Mouse (Mus musculus) CH12.LX (cell line): ENCODE measurements at regions not wholly inside any gene's neighbourhood (a gene's known extent, or its start where the extent isn't known, plus 50 kb on each side); places are given as distances from the start of the nearest gene placed in this dataset.

Experiments
- DNase-seq: peaks from one replicate; pipeline ENCODE4 v3.0.0-alpha.2; 2013; ENCODE audit errors: extremely low read depth
- H3K27ac ChIP-seq: 2 replicates; pipeline ENCODE4 v1.5.1; 2012; ENCODE audit warnings: low read depth, mild to moderate bottlenecking, control low read depth, moderate library complexity; ENCODE audit not compliant: insufficient read depth
- H3K27me3 ChIP-seq: replicated peaks from 2 replicates; pipeline ENCODE3; 2012; ENCODE audit warnings: inconsistent platforms
- H3K36me3 ChIP-seq, 2 experiments: replicated peaks in 1 of 2; 2 replicates each; pipeline versions ENCODE3 to v1.6.1; 2012; ENCODE audit warnings: inconsistent platforms in 1 of 2, low read length in 1 of 2, mild to moderate bottlenecking in 1 of 2, mixed read lengths in 1 of 2, moderate library complexity in 1 of 2; ENCODE audit not compliant: control insufficient read depth in 1 of 2, insufficient read depth in 1 of 2
- H3K4me1 ChIP-seq, 2 experiments: 2 replicates each; pipeline ENCODE4 v1.6.1; 2012; ENCODE audit warnings: inconsistent platforms in 1 of 2, moderate library complexity in 1 of 2; ENCODE audit not compliant: insufficient read depth in 2 of 2, control insufficient read depth in 1 of 2
- H3K4me2 ChIP-seq: 2 replicates; pipeline ENCODE4 v1.6.1; 2012; ENCODE audit warnings: low read depth, mild to moderate bottlenecking, control low read depth; ENCODE audit not compliant: poor library complexity, insufficient read depth, severe bottlenecking
- H3K4me3 ChIP-seq, 3 experiments: fragments of 150-350 bp in 1 of 3; sonication (generic) in 1 of 3; replicated peaks in 1 of 3; 2 replicates each; pipeline versions ENCODE3 to v1.5.1; 2011 to 2012; ENCODE audit warnings: low read depth in 2 of 3, low read length in 2 of 3, mild to moderate bottlenecking in 2 of 3, moderate library complexity in 2 of 3, control low read depth in 1 of 3, improper control_type of control experiment in 1 of 3, inconsistent platforms in 1 of 3, mixed read lengths in 1 of 3; ENCODE audit not compliant: poor library complexity in 1 of 3
- H3K79me2 ChIP-seq: replicated peaks from 2 replicates; pipeline ENCODE4 v1.6.1; 2012; ENCODE audit warnings: mild to moderate bottlenecking, moderate library complexity; ENCODE audit not compliant: control insufficient read depth, poor library complexity, insufficient read depth, severe bottlenecking; ENCODE audit errors: extremely low read depth
- H3K9ac ChIP-seq: 2 replicates; pipeline ENCODE4 v1.6.1; 2012; ENCODE audit warnings: low read depth, mild to moderate bottlenecking, control low read depth, moderate library complexity; ENCODE audit not compliant: insufficient read depth
- H3K9me3 ChIP-seq: replicated peaks from 2 replicates; pipeline ENCODE3; 2012; ENCODE audit warnings: low read length, inconsistent platforms, mixed read lengths
- BHLHE40 ChIP-seq: IDR thresholded peaks from 2 replicates; pipeline ENCODE4 v1.6.1; 2011; ENCODE audit warnings: mild to moderate bottlenecking, low read depth, low read length, improper control_type of control experiment
- CHD1 ChIP-seq: IDR thresholded peaks from 2 replicates; pipeline ENCODE4 v1.6.1; 2012; ENCODE audit warnings: low read depth, low read length, improper control_type of control experiment, inconsistent platforms
- ELF1 ChIP-seq: IDR thresholded peaks from 2 replicates; pipeline ENCODE4 v1.6.1; 2014; ENCODE audit warnings: low read depth, mild to moderate bottlenecking, inconsistent platforms, low read length, improper control_type of control experiment
- ETS1 ChIP-seq: conservative IDR thresholded peaks from 2 replicates; pipeline ENCODE4 v1.6.1; 2012; ENCODE audit warnings: low read depth, mild to moderate bottlenecking, inconsistent platforms, low read length, improper control_type of control experiment, moderate library complexity
- HCFC1 ChIP-seq: IDR thresholded peaks from 2 replicates; pipeline ENCODE4 v1.6.1; 2012; ENCODE audit warnings: low read depth, mild to moderate bottlenecking, inconsistent platforms, low read length, improper control_type of control experiment
- IRF4 ChIP-seq: IDR thresholded peaks from 2 replicates; pipeline ENCODE4 v1.6.1; 2014; ENCODE audit warnings: low read depth, mild to moderate bottlenecking, inconsistent platforms, low read length, improper control_type of control experiment
- JUND ChIP-seq: conservative IDR thresholded peaks from 2 replicates; pipeline ENCODE4 v1.6.1; 2011; ENCODE audit warnings: low read depth, low read length, improper control_type of control experiment
- KAT2A ChIP-seq: IDR thresholded peaks from 2 replicates; pipeline ENCODE4 v1.6.1; 2012; ENCODE audit warnings: low read length, improper control_type of control experiment, inconsistent platforms; ENCODE audit not compliant: insufficient replicate concordance
- MAFK ChIP-seq: IDR thresholded peaks from 2 replicates; pipeline ENCODE4 v1.6.1; 2011; ENCODE audit warnings: low read length, improper control_type of control experiment; ENCODE audit not compliant: insufficient replicate concordance
- MAZ ChIP-seq: IDR thresholded peaks from 2 replicates; pipeline ENCODE4 v1.6.1; 2012; ENCODE audit warnings: low read depth, mild to moderate bottlenecking, inconsistent platforms, low read length, improper control_type of control experiment, moderate library complexity
- MXI1 ChIP-seq: IDR thresholded peaks from 2 replicates; pipeline ENCODE4 v1.6.1; 2011; ENCODE audit warnings: mild to moderate bottlenecking, low read depth, low read length, improper control_type of control experiment
- MYC ChIP-seq: IDR thresholded peaks from 2 replicates; pipeline ENCODE4 v1.6.1; 2011; ENCODE audit warnings: low read depth, mild to moderate bottlenecking, improper control_type of control experiment, low read length
- NELFE ChIP-seq: IDR thresholded peaks from 2 replicates; pipeline ENCODE4 v1.6.1; 2011; ENCODE audit warnings: low read depth, low read length, improper control_type of control experiment
- POLR2A ChIP-seq: IDR thresholded peaks from 2 replicates; pipeline ENCODE4 v1.6.1; 2011; ENCODE audit warnings: low read depth, mild to moderate bottlenecking, improper control_type of control experiment, low read length
- SIN3A ChIP-seq: IDR thresholded peaks from 2 replicates; pipeline ENCODE4 v1.6.1; 2012; ENCODE audit warnings: low read length, improper control_type of control experiment, inconsistent platforms
- SMC3 ChIP-seq: IDR thresholded peaks from 2 replicates; pipeline ENCODE4 v1.6.1; 2011; ENCODE audit warnings: low read depth, low read length, improper control_type of control experiment
- TCF12 ChIP-seq: IDR thresholded peaks from 2 replicates; pipeline ENCODE4 v1.6.1; 2014; ENCODE audit warnings: low read depth, mild to moderate bottlenecking, inconsistent platforms, low read length, improper control_type of control experiment
- UBTF ChIP-seq: IDR thresholded peaks from 2 replicates; pipeline ENCODE4 v1.6.1; 2012; ENCODE audit warnings: low read depth, mild to moderate bottlenecking, inconsistent platforms, low read length, improper control_type of control experiment, moderate library complexity
- USF2 ChIP-seq: conservative IDR thresholded peaks from 2 replicates; pipeline ENCODE4 v1.6.1; 2011; ENCODE audit warnings: low read depth, low read length, improper control_type of control experiment
- ZKSCAN1 ChIP-seq: IDR thresholded peaks from 2 replicates; pipeline ENCODE4 v1.6.1; 2012; ENCODE audit warnings: low read depth, inconsistent platforms, low read length, improper control_type of control experiment, borderline replicate concordance
- dilution Hi-C: fragments of 300-500 bp; cut with MboI; formaldehyde crosslinking; loops from 2 replicates; pipeline ENCODE4 v1.14.3; 2020; ENCODE audit warnings: low sequenced_read_pairs; ENCODE audit not compliant: extremely low pct_unique_long_range_greater_than_20kb, extremely low pct_ligation_motif_present
- in situ Hi-C: fragments of 300-500 bp; cut with MboI; formaldehyde crosslinking; loops from 3 replicates; pipeline ENCODE4 v1.14.3; 2019; ENCODE audit warnings: low sequenced_read_pairs, low pct_ligation_motif_present, low pct_unique_long_range_greater_than_20kb, mixed read lengths

DNA sequence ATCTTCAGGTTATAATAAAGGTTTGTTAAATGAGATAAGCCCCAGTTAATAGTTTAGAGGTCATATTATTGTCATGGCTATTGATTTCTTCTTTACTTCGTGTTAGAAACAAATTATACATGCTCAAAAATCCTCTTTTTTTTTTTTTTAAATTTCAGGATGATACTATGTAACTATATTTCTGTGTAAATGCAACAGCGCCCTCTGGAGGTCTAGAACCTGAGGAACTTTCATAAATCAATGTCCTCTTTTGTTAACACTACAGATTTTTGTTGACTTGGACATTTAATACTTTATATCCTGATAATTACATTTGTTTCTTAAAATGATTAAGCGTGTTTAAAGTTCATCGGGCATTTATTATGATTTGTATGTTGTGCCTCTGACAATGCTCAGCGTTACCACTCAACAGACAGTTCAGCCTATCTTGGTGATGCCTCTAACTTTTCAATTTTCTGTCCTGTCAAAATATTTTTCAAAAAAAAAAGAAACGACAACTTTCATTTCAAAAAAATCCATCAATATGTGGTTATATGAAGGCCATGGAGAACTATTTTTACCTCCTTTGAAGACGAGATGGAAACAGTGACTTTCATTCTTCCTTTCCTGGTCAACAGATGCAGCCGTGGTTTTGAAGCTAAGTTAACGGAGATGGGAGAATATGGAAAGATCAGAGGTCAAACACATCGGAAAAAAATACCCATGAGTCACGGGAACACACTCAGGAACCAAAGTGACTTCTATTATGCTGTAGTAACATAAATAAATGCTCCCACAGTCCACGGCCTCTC, 164.9 kb upstream of the Galnt5 start (continued):
- TF ChIP-seq USF2 (no peak), MXI1 (no peak), SMC3 (peak; percentile 41), ZKSCAN1 (no peak), ELF1 (no peak), MAZ (no peak), TCF12 (no peak), IRF4 (no peak)
- TF ChIP-seq, all 38 proteins: peak for 13

DNA sequence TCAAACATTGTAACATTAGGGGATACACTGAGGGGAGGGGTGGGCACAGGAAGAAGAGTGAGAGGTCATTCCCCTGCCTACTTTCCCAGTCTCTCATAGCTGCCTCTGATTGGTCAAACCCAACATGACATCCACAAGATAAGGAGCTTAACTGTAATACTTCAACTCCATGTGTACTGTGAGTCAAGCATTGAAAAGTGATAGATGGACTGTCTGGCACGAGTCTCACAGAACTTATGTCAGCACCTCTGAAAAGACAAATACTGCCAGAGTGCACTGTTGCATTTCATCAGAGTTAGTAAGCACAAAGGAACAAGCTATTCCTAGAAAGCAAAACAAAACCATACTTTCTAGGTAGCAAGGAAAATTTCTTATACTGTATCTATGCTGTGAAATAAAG, 152.5 kb upstream of the Galnt5 start:
- no peak overlapping the region for H3K4me3 ChIP-seq
- no peaks in the 10 kb centered on the region for H3K4me1 ChIP-seq
- no peak overlapping the region for H3K27ac ChIP-seq
- H3K27me3 ChIP-seq = no peaks in the 10 kb centered on the region
- in situ Hi-C loops (no loop called here), dilution Hi-C loops (no loop called here)
- H3K4me2 ChIP-seq = no peak overlapping the region
- H3K9ac ChIP-seq = no peak overlapping the region
- DNase-seq = no peak
- no peaks in the 10 kb centered on the region for H3K9me3 ChIP-seq
- no peaks in the 10 kb centered on the region for H3K36me3 ChIP-seq
- no peaks in the 10 kb centered on the region for H3K79me2 ChIP-seq
- no peak for TF ChIP-seq NELFE
- no peak for TF ChIP-seq CHD1
- TF ChIP-seq MAFK = no peak
- no peak for TF ChIP-seq MYC
- TF ChIP-seq POLR2A = no peak

DNA sequence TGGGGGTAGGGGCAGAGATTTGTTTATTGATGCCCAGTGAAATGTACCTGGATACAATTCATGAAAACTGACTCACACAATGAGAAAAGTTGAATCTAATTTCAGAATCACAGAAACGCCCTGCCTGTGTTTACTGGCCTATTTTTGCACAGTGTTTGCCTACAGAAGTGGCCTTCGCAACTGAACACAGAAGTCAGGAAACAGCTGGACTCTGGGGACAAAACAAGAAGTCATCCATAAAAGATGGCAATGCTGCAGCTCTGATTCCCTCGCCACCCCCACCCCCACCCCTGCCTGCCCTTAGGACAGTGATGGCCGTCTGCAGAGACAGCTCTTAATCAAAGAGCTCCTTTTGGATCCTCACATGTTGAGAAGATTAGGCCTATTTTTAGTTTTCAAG, 150.0 kb upstream of the Galnt5 start:
- no peak overlapping the region for H3K27ac ChIP-seq
- in situ Hi-C loops = no loop called here
- no peak overlapping the region for H3K4me2 ChIP-seq
- H3K27me3 ChIP-seq = no peaks in the 10 kb centered on the region
- no peak for DNase-seq
- H3K36me3 ChIP-seq = no peaks in the 10 kb centered on the region
- no peak overlapping the region for H3K9ac ChIP-seq
- no peaks in the 10 kb centered on the region for H3K4me1 ChIP-seq
- no peaks in the 10 kb centered on the region for H3K9me3 ChIP-seq
- H3K4me3 ChIP-seq = no peak overlapping the region
- dilution Hi-C loops = no loop called here
- no peaks in the 10 kb centered on the region for H3K79me2 ChIP-seq
- TF ChIP-seq USF2 (no peak), NELFE (no peak), ETS1 (no peak), IRF4 (no peak), MXI1 (no peak), HCFC1 (no peak), UBTF (no peak), TCF12 (no peak), MAFK (no peak), BHLHE40 (no peak), SIN3A (no peak), ELF1 (no peak), JUND (no peak), KAT2A (no peak)
